Mouse (Mus musculus): ENCODE data around the gene Mafb. TPM values are rescaled to one million over a fixed set of nuclear protein-coding genes. Genes with fewer than 3 reads are reported as not detected.

The Mafb gene
- polyA plus RNA-seq, 1 experiment from 2014 or later: 3.3 TPM

Other genes starting within 250 kb of the Mafb start
- 0.36 TPM in 2 replicates for gene Gm826, start 32.9 kb downstream of the Mafb start, polyA plus RNA-seq (2015; fragmentation: Nextera tagmentation; extraction: Ambion mirVana)